Mouse (Mus musculus): ENCODE results near the gene Gatad2b.

GRCm38 (mm10) chr3:90268190-90268589, 24.8 kb upstream of the Gatad2b start:
- TF ChIP-seq CTCF (IDR thresholded peaks at IDR 0.05; ENCODE audit: low read depth, low read length) (no peak), POLR2A (IDR thresholded peaks at IDR 0.05; ENCODE audit: extremely low read depth, insufficient read depth, low read length) (no peak)
